Comparison of ENCODE assay signal across 22 mouse cellular contexts in genomic region chr12:116569568-116569967, GRCm38 (mm10).
DNase-seq lines count a peak whose midpoint lies in the region; ATAC-seq and TF ChIP-seq lines count a peak whose summit lies in the region.
"Had no signal": no experiment of that assay in that cellular context is flagged by ENCODE, and none has a peak within 500 bp of the region (broad histone marks: within the 10 kb centered on the region; RNA-seq: fewer than 3 reads in every experiment).

No protein-coding gene starts in this region.

- H3K4me2 ChIP-seq in stomach, postnatal 0 days (replicated peaks; ENCODE audit: low read depth), result no peak overlapping the region
- H3K4me2 ChIP-seq in forebrain, embryonic 11.5 days (ENCODE audit: low read depth, low read length, severe bottlenecking), result no peak overlapping the region
- H3K4me2 ChIP-seq: embryonic facial prominence, embryonic 13.5 days; embryonic facial prominence, embryonic 15.5 days; forebrain, embryonic 13.5 days; forebrain, embryonic 15.5 days had no signal

- H3K27ac ChIP-seq in stomach, postnatal 0 days (replicated peaks), result no peak overlapping the region
- H3K27ac ChIP-seq in forebrain, embryonic 11.5 days (ENCODE audit: low read depth, low read length), result no peak overlapping the region
- H3K27ac ChIP-seq: embryonic facial prominence, embryonic 13.5 days; embryonic facial prominence, embryonic 15.5 days; forebrain, embryonic 10.5 days; forebrain, embryonic 13.5 days; forebrain, embryonic 15.5 days had no signal

- H3K9ac ChIP-seq in stomach, postnatal 0 days (ENCODE audit: low read length), result no peak overlapping the region
- H3K9ac ChIP-seq in forebrain, embryonic 11.5 days (ENCODE audit: low read length), result no peak overlapping the region
- H3K9ac ChIP-seq: embryonic facial prominence, embryonic 13.5 days; embryonic facial prominence, embryonic 15.5 days; forebrain, embryonic 13.5 days; forebrain, embryonic 15.5 days; forebrain, postnatal 0 days had no signal

- no peaks in the 10 kb centered on the region for H3K36me3 ChIP-seq in stomach, postnatal 0 days (ENCODE audit: control insufficient read depth, insufficient read depth, low read length)
- H3K36me3 ChIP-seq in forebrain, embryonic 11.5 days (ENCODE audit: control insufficient read depth, insufficient read depth, low read length), result no peaks in the 10 kb centered on the region
- H3K36me3 ChIP-seq: embryonic facial prominence, embryonic 13.5 days; embryonic facial prominence, embryonic 15.5 days; forebrain, embryonic 10.5 days; forebrain, embryonic 15.5 days had no signal

- H3K4me1 ChIP-seq in stomach, postnatal 0 days (replicated peaks; ENCODE audit: control insufficient read depth, insufficient read depth), result 0 out of 2 replicates have a peak, but pooled peaks cover 2% of the 10 kb centered on the region
- no peaks in the 10 kb centered on the region for H3K4me1 ChIP-seq in forebrain, embryonic 11.5 days (replicated peaks; ENCODE audit: control insufficient read depth, insufficient read depth, low read length)
- H3K4me1 ChIP-seq: embryonic facial prominence, embryonic 13.5 days; embryonic facial prominence, embryonic 15.5 days; forebrain, embryonic 10.5 days; forebrain, embryonic 13.5 days; forebrain, embryonic 15.5 days had no signal

- peak; percentile 92 for ATAC-seq in stomach, postnatal 0 days (ENCODE audit: low FRiP score, low TSS enrichment)
- no peak for ATAC-seq in forebrain, embryonic 11.5 days (replicated peaks; ENCODE audit: low FRiP score)
- no peak for ATAC-seq in activated CD4-positive, CD25-positive, alpha-beta regulatory T cell, adult 4 months
- ATAC-seq: forebrain, embryonic 13.5 days; forebrain, embryonic 15.5 days; forebrain, postnatal 0 days had no signal

- DNase-seq in ES-CJ7 (ENCODE audit: low read depth, low spot score) (peak; percentile 32), ZHBTc4 (ENCODE audit: low read depth, low spot score) (peak; percentile 57)
- no peak for DNase-seq in stomach, postnatal 0 days (ENCODE audit: low spot score)
- DNase-seq in forebrain, embryonic 11.5 days (ENCODE audit: low spot score), result no peak
- no peak for DNase-seq in urinary bladder, postnatal 14 days (ENCODE audit: low spot score)
- DNase-seq: adrenal gland, adult 8-10 months; adrenal gland, postnatal 14 days; adrenal gland, postnatal 36 days; cerebellum, adult 11-12 months; cerebellum, adult 2 months; cerebellum, adult 9-10 months; cerebellum, postnatal 10 days; cerebellum, postnatal 25 days; embryo, embryonic 11 days; forebrain, postnatal 0 days had no signal

- H3K4me3 ChIP-seq in stomach, postnatal 0 days (ENCODE audit: low read depth, low read length), result no peak overlapping the region
- no peak overlapping the region for H3K4me3 ChIP-seq in forebrain, embryonic 11.5 days (ENCODE audit: low read depth, low read length)
- H3K4me3 ChIP-seq: embryonic facial prominence, embryonic 13.5 days; embryonic facial prominence, embryonic 15.5 days; erythroblast, embryonic 14.5 days; forebrain, embryonic 10.5 days; forebrain, embryonic 13.5 days; forebrain, embryonic 15.5 days had no signal

- no peaks in the 10 kb centered on the region for H3K9me3 ChIP-seq in stomach, postnatal 0 days (ENCODE audit: control insufficient read depth, low read length)
- no peaks in the 10 kb centered on the region for H3K9me3 ChIP-seq in forebrain, embryonic 11.5 days (ENCODE audit: control insufficient read depth, low read length)
- H3K9me3 ChIP-seq: embryonic facial prominence, embryonic 13.5 days; embryonic facial prominence, embryonic 15.5 days; forebrain, embryonic 10.5 days; forebrain, embryonic 13.5 days; forebrain, embryonic 15.5 days had no signal

- 46% methylated on average over 1 of the region's 1 CpGs for WGBS in stomach, postnatal 0 days
- 76% methylated on average over 1 of the region's 1 CpGs for WGBS in forebrain, embryonic 11.5 days

- no peak for TF ChIP-seq EP300 in stomach, postnatal 0 days (optimal IDR thresholded peaks at IDR 0.05)

- no peaks in the 10 kb centered on the region for H3K27me3 ChIP-seq in stomach, postnatal 0 days (ENCODE audit: control insufficient read depth, insufficient read depth, low read length)
- no peaks in the 10 kb centered on the region for H3K27me3 ChIP-seq in forebrain, embryonic 11.5 days (ENCODE audit: control insufficient read depth, insufficient read depth, low read length)
- H3K27me3 ChIP-seq: embryonic facial prominence, embryonic 13.5 days; embryonic facial prominence, embryonic 15.5 days; forebrain, embryonic 13.5 days; forebrain, embryonic 15.5 days had no signal

- no peak for TF ChIP-seq CTCF in stomach, postnatal 0 days (IDR thresholded peaks at IDR 0.05; ENCODE audit: low read depth)

Comparison
In these comparisons a context has a peak if more than half of its experiments do, and no peak if none do; other contexts are left out.
1. DNase-seq: peak in ES-CJ7 (single experiment) and ZHBTc4 (single experiment); none in stomach, postnatal 0 days (single experiment), forebrain, embryonic 11.5 days (single experiment) and urinary bladder, postnatal 14 days (single experiment).